Mouse (Mus musculus) lung, postnatal 4 days (tissue): ENCODE data around the gene Cela1.

Experiments used
- DNase-seq, 2 experiments: peaks; one replicate each; pipeline ENCODE4 v3.0.0; 2021

The Cela1 gene

DNA sequence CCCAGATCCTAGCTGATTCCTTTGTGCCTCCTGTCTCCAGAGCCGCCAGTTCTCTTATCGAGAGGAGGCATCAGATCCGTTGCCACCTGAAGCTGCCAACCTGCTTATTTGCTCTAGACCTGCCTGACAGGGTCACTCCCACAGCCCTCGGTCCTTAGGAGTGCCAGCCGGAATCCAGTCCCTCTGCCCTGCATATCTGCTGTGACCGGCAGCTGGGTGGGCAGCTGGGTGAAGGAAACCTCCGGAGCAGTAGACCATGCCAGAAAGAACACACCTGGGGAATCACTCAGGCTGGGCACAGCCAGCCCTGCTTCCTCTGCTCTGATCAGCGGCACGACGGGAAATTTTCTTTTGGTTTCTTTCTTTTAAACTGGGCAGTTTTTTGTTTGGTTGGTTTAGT, 54.4 kb downstream of the Cela1 start:
- no peak for DNase-seq

DNA sequence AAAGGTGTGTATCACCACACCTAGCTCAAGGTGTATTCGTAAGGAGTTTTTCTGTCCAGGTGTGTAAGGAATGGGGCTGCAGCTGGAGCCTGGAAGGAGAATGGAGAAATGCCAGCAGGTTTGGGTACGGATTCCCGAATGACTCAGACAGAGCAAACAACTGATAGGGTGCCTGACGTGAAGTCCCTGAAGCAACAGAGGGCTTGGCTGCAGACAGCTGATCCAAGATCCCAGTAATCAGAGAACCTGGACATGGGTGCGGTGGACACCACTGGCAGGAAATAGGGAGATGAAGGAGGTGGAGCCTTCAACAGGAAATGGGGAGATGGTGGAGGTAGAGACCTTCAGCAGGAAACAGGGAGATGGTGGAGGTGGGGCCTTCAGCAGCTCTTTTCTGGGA, 55.4 kb downstream of the Cela1 start:
- no peak for DNase-seq

DNA sequence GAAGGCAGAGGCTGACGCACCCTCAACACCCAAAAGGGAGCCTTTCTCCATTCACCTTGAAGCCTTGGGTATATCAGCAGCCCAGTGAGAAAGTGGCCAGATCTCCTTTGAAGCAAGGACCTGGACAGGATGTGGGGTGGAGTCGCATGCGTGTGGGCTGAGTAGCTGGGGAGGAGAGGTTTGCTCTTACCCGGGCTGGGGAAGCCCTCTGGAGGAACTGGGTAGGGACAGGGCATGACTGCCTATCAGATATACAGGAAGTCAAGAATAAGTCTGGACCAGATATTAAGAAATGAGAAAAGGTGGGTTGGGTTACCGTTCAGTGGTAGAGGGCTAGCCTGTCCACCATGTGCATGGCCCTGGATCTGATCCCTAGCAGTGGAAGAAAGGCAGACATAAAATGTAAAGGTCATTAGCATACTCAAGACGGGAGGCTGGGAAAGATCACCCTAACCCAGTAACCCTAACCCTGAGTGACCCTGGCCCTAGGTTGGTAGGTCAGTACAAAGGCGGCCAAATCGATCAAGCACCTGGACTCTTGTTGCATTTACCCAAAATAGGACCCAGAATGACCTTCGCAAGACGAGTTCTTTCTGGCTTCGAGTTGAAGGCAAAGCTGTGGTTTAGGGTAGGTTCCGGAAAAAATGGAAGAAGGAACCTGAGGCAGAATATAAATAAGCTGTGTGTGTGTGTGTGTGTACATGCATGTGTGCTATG, 56.1 kb downstream of the Cela1 start:
- DNase-seq: peak; percentile 35 to 46

DNA sequence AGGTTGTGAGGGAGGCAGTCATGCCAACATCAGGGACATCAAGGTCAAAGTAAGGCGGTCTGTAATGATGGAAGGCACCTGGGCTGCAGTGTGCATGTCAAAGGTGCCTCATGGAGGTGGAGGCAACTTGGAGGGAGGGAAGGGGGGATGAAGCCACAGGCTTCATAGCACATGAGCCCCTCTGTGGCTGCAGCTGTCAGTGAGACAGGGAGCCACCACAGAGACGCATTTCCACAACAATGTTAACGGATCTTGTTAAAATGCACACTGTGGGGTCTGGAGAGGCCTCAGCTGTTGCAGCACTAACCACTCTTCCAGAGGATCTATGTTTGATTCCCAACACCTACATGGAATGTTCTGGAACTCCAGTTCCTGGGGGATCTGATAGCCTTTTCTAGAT, 57.6 kb downstream of the Cela1 start:
- DNase-seq: no peak

DNA sequence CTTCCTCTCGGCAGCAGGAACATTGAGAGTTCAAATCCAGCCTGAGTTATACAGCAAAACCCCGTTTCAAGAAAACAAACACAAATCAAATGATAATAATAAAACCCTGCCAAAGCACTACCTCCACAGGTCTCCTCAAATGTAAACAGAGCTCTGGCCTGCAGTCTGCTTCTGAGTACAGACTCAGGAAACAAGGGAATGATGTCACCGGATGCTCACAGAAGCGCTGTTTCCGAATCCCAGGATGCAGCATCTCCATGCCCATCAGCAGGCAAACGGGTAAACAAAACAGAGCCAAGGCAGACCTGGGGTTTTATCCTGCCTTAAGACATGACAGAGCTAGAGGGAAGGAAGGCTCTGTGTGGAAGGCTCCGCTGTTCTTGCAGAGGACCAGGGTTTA, 58.9 kb downstream of the Cela1 start:
- DNase-seq: peak; percentile 34 to 57

DNA sequence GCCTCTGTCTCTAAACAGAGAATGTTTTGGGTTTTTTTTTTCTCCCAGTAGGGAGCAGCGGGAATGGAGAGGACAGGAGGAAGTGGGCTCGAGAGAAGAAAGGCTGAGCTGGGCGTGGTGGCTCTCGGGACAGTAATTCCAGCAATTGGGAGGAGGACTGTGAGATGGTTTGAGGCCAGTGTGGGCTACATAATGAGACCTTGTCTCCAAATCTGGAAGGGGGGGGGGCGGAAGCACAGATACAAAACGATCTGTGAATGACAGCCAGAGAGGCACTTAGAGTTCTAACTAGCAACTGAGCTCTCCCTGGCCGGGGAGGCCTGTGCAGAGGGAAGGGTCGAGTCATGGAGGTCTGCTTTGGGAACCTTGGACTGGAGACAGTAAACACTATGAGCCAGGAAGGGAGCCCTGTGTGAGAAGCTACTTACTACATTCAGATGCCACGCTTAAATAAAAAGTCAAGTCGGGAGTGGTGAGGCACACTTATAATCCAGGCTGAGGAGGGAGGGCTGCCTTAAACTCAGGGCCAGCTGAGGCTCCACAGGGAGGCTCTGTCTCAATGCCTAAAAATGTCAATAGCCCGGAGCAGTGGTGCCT, 59.8 kb downstream of the Cela1 start:
- no peak for DNase-seq

DNA sequence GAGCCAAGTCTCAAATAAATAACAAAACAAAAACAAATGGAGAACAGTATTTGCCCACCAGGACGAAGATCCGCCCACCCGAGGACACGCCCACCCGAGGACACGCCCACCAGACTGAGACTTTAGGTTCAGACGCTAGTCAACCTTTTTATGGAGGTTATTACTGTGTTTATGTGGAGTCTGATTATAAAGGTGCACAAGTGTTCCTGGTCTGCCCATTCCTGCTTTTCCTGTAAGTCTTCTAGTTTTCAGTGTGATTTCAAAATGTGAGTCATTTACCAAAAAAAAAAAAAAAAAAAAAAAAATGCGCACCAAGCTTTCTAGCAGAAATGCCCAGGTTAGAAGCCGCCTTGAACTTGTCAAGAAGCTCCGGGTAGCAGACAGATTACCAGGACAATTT, 60.4 kb downstream of the Cela1 start:
- no peak for DNase-seq

DNA sequence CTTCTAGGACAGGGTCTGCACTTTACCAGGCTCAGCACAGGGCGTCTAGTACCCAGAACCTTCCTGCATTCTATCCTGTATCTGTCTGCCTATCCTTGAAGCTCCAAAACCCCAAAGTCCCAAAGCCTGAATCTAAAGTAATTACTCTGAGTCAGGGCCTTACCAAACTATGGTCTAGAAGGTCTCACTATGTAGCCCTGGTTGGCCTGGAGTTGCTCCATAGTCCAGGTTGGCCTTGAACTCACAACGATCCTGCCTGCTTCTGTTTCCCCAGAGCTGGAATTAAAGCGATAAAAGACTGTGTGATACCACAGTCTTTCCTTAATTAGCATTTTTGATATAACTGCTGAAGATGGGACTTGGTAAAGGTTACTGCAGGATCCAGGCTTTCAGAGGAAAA, 63.3 kb downstream of the Cela1 start:
- no peak for DNase-seq
